Mouse (Mus musculus): ENCODE data around the gene Pilrb2.
A peak's percentile ranks its signal among the peaks of the same experiment; 100 is the strongest.
"Not testable (repeated sequence)": the region's sequence is repeated elsewhere in the genome, so short reads cannot be mapped to it uniquely, and the experiment has no call there.

Gene Pilrb2

DNA sequence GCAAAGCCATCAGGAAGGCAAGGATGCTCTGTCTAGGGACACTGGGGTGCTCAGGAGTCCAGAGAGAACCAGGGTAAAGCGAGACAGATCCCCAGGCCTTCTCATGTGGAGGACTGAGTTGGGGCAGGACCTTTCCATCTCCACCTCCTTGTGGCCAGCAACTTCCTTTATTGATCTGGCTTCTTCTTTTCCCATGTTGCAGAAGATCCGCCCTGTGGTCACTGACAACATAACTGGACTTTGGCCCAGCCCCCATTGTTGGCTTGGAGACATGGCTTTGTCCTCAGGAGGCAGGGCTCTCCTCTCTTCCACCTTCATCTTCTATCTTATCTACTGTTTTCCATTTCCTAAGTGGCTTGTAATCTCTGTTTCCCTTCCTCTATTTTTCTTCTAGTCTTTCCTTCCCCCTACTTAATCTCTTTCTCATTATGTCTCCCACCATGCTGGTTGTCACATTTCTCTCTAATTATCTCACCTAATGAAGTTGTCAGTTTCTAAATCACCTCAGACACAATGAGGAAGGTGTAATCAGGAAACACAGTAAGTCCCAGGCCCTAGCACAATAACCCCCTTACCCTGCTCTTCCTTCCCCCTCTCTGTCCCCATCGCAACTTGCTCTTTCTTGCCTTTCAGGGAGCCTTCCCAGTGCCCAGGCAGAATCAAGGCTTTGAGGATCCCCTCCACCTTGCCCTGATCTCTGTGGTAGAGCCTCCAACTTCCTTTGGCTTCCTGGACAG is at the start of gene Pilrb2:
TSS of gene Pilrb2 (minus strand) at position 172 of the 737 bp plus-strand sequence.
- not testable (repeated sequence) for DNase-seq

GRCm38 (mm10) chr5:137915550-137915949 is 43.9 kb upstream of the Pilrb2 start:
- peak; percentile 66 to 72 for DNase-seq

- DNase-seq, result no peak
Measured at GRCm38 (mm10) chr5:137914508-137914907, 42.9 kb upstream of the Pilrb2 start.

DNA sequence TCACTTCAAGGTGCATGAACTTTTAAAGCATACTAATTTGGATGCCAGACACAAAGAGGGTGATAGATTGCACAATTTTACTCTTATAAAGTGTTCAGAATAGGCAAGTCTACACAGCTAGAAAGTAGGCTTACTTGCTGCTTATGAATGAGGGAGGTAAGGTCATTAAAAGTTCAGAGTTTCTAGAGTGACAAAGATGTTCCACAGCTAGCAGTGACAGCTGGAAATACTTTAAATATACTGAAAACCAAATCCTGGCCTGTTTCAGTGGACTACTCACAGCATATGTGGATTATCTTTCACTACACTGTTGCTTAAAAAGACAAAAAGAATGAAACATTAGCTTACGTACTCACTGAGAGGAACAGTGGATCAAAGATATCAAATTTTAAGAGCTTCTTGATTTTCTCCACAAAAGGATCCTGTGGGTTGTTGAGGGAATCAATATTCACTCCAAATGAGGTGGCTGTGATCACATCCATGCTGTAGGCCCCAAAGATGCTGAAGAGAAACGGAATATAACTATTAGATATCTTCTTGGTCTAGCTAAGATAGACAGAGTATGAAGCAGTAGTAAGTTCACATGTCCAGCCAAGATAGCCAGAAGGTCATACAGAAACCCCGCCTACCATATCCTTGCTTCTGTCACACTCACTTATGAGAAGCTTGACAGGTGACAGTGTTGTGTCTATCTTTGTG is 38.1 kb upstream of the Pilrb2 start:
- DNase-seq, result no peak

- DNase-seq, result no peak
Measured at GRCm38 (mm10) chr5:137897812-137898211, 26.2 kb upstream of the Pilrb2 start.

GRCm38 (mm10) chr5:137892954-137893353 is 21.3 kb upstream of the Pilrb2 start:
- no peak for DNase-seq

- no peak for DNase-seq
Measured at GRCm38 (mm10) chr5:137887666-137888065, 16.1 kb upstream of the Pilrb2 start.

GRCm38 (mm10) chr5:137885894-137886293 is 14.3 kb upstream of the Pilrb2 start:
- peak; percentile 67 to 81 for DNase-seq

DNA sequence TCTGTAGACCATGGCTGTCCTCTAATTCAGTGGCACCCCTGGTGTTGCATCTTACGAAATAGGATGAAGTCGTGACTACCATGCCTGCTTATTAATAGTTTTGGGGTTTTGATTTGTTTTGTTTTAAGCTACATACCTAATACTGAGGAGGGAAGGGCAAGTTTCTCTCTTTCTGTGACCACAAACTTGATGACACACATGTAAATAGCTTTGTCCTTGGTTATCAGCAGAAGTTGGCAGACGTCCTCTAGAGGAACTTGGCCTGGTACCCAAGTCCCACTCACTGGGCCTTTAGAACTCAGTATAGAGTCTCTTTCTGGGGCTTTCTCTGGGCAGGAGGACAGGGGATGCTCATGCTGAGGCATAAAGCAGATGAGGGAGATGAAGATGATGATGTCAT is 11.7 kb upstream of the Pilrb2 start:
- DNase-seq, result no peak

- DNase-seq, result no peak
Measured at GRCm38 (mm10) chr5:137882922-137883321, 11.3 kb upstream of the Pilrb2 start.

DNA sequence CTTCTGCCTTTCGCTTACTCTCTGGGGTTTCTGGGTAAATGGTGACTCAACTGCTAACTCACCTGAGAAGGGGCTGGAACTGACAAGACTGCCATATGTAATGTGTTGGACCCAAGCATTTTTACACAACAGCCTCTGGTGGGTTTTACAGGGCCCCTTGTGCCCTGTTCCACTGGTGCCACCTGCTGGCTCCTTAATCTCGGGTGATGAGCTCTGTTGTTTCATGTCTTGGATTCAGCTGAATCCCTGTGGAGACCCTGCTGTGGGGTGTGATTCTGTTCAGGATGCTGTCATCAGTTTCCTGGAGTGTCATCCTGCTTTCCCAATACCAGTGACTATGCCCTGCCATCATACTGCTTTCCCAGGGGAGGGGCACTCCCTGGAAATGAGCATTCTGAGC is 6.2 kb upstream of the Pilrb2 start:
- DNase-seq, result peak in 1 of 2 experiments; percentile 58

DNA sequence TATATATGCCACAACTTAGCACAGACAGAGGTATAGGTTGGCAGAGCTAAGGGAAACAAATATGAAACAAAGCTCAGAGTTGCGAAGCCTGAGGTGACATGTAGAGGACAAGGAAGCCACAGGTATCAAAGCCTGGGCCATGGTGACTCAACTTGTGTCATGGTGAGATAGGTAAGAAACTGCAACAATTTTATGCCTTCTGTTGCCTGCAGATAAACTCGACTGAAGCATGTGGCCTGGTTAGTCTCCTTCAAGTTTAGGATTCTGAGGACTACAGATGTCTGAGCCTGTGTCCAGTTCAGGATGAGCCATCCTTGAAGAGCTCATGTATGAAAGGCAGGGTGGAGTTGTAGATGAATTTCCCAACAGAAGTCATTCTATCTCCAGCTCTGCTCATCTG is 3.4 kb upstream of the Pilrb2 start:
- no peak for DNase-seq

GRCm38 (mm10) chr5:137872381-137872702 is 727 bp upstream of the Pilrb2 start:
- not testable (repeated sequence) for DNase-seq

DNA sequence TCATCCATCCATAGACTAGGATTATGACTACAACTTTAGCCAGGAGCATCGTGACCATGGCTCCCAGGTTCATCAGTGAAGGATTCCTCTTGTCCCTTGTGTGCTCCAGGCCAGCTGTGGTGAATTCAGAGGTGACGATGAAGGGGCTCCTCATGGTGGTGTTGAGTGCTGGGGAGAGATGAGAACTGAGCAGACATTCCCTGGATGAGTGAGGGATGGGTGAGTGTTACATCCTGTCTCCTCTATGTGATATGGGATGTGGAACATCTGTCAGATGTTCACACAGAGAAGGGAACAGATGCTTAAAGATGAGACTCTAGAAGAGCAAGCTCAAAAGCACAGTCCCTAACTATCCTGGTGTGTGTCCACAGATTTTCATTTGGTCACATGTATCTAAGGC is 3.0 kb downstream of the Pilrb2 start:
- not testable (repeated sequence) for DNase-seq

DNA sequence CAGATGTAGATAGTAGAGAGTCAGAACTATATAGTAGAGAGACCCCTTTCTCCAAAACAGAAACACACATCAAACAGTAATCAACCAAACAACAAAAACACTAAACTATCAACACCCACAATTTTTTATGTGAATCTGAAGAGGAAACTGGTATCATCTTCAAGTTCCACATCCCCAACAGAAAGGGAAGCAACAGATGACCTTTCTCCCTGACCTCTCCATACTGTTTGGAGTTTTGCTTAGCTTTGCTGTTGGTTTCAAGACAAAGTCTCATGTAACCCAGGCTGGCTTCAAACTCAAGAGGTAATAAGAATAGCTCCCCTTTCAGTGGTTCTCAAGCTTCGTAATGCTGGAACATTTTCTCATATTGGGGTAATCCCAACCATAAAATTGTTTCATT is 7.6 kb downstream of the Pilrb2 start:
- DNase-seq, result not testable (repeated sequence)

DNA sequence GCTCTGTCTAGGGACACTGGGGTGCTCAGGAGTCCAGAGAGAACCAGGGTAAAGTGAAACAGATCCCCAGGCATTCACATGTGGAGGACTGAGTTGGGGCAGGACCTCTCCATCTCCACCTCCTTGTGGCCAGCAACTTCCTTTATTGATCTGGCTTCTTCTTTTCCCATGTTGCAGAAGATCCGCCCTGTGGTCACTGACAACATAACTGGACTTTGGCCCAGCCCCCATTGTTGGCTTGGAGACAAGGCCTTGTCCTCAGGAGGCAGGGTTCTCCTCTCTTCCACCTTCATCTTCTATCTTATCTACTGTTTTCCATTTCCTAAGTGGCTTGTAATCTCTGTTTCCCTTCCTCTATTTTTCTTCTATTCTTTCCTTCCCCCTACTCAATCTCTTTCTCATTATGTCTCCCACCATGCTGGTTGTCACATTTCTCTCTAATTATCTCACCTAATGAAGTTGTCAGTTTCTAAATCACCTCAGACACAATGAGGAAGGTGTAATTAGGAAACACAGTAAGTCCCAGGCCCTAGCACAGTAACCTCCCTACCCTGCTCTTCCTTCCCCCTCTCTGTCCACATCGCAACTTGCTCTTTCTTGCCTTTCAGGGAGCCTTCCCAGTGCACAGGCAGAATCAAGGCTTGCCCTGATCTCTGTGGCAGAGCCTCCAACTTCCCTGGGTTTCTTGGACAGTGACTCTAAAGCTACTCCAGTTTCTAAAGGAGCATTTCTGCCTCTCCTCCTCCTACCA is 13.5 kb downstream of the Pilrb2 start, which contains the start of gene Pilrb1:
TSS of gene Pilrb1 (minus strand) at position 147 of the 751 bp plus-strand sequence.
- not testable (repeated sequence) for DNase-seq

DNA sequence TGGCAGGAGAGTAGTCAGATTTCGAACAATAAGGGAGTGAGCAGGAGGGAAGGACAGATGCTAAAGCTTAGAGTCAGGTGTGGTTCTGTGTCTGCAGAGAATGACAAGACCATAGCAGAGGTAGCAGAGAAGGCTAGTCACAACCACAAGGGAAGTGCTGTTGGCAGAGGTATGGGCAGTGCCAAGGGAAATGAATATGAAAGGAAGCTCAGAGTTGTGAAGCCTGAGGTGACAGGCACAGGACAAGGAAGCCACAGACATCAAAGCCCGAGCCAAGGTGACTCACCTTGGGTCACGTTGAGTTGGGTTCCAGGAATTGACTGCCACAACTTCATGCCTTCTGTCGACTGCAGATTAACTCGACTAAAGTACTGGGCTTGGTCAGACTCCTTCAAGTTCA is 14.7 kb downstream of the Pilrb2 start:
- DNase-seq, result not testable (repeated sequence)

DNA sequence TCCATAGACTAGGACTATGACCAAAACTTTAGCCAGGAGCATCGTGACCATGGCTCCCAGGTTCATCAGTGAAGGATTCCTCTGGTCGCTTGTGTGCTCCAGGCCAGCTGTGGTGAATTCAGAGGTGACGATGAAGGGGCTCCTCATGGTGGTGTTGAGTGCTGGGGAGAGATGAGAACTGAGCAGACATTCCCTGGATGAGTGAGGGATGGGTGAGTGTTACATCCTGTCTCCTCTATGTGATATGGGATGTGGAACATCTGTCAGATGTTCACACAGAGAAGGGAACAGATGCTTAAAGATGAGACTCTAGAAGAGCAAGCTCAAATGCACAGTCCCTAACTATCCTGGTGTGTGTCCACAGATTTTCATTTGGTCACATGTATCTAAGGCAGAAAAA is 16.7 kb downstream of the Pilrb2 start:
- DNase-seq, result not testable (repeated sequence)

DNA sequence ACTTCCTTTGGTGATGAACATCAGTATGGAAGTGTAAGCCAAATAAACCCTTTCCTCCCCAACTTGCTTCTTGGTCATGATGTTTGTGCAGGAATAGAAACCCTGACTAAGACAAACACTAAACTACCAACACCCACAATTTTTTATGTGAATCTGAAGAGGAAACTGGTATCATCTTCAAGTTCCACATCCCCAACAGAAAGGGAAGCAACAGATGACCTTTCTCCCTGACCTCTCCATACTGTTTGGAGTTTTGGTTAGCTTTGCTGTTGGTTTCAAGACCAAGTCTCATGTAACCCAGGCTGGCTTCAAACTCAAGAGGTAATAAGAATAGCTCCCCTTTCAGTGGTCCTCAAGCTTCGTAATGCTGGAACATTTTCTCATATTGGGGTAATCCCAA is 21.3 kb downstream of the Pilrb2 start:
- DNase-seq, result not testable (repeated sequence)

GRCm38 (mm10) chr5:137837110-137837509 is 34.5 kb downstream of the Pilrb2 start:
- not testable (repeated sequence) for DNase-seq

- no peak for DNase-seq
Measured at GRCm38 (mm10) chr5:137836611-137837010, 35.0 kb downstream of the Pilrb2 start.

GRCm38 (mm10) chr5:137835966-137836520 is 35.6 kb downstream of the Pilrb2 start, which contains the start of gene Pilra:
TSS of gene Pilra (minus strand) at chr5:137836281.
- not testable (repeated sequence) for DNase-seq

GRCm38 (mm10) chr5:137833500-137833899 is 38.1 kb downstream of the Pilrb2 start:
- DNase-seq, result no peak
